Mouse (Mus musculus): ENCODE data around the gene Fut11.

DNA sequence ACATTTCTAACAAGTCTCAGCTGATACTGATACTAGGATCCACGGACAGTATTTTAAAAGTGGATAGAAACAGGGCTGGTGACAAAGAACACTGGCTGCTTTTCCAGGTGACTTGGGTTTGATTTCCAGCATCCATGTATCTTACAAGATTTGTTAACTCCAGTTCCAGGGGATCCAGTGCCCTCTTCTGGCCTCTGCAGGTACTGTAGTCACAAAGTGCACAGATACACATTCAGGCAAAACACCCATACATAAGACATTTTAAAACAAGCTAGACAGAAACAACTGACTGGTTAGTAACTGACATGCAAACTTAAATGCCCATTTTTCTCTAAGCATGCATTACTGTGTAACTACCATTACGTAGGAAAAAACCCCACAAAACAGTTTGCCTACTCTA lies 21.8 kb upstream of the Fut11 start:
- TF ChIP-seq EP300 (IDR thresholded peaks at IDR 0.05; ENCODE audit: low read depth) = no peak
- TF ChIP-seq CTCF (IDR thresholded peaks at IDR 0.05; ENCODE audit: low read depth) = peak; percentile 55

Measured in liver, embryonic 14.5 days (tissue).